Mouse (Mus musculus) heart, postnatal 0 days (tissue): ENCODE measurements around the gene Cacna1c.

Source experiments
- CTCF ChIP-seq: IDR thresholded peaks from 2 replicates; pipeline ENCODE4 v1.5.1; 2016; ENCODE audit warnings: antibody characterized with exemption, control low read depth, low read depth
- EP300 ChIP-seq: IDR thresholded peaks from 2 replicates; pipeline ENCODE4 v1.6.1; 2016; ENCODE audit warnings: antibody characterized with exemption, low read depth

- no peak for TF ChIP-seq CTCF
- no peak for TF ChIP-seq EP300
Measured at GRCm38 (mm10) chr6:119174307-119175074, 21.7 kb downstream of the Cacna1c start.
